Mouse (Mus musculus) neural tube, embryonic 13.5 days (tissue): ENCODE results near the gene Mbip. TPM values are rescaled to one million over a fixed set of nuclear protein-coding genes. Genes with fewer than 3 reads are reported as not detected.

Experiments
- ATAC-seq: fragments of 200-750 bp; cut with Nextera tagmentation; 2 replicates; pipeline ENCODE4 v1.8.0; 2017; ENCODE audit warnings: low read depth, mild to moderate bottlenecking, moderate TSS enrichment, moderate library complexity
- H3K27ac ChIP-seq: fragments of 300-500 bp; sonication (generic); replicated peaks from 2 replicates; pipeline ENCODE4 v1.5.1; 2015; ENCODE audit warnings: moderate library complexity, mild to moderate bottlenecking, inconsistent platforms
- H3K27me3 ChIP-seq: fragments of 300-500 bp; sonication (generic); 2 replicates; pipeline ENCODE4 v1.6.1; 2015; ENCODE audit warnings: mild to moderate bottlenecking, inconsistent platforms
- H3K36me3 ChIP-seq: fragments of 300-500 bp; sonication (generic); 2 replicates; pipeline ENCODE4 v1.6.1; 2015; ENCODE audit warnings: mild to moderate bottlenecking, inconsistent platforms
- H3K4me1 ChIP-seq: fragments of 300-500 bp; sonication (generic); replicated peaks from 2 replicates; pipeline ENCODE4 v1.6.1; 2015; ENCODE audit warnings: inconsistent platforms
- H3K4me2 ChIP-seq: fragments of 300-500 bp; sonication (generic); 2 replicates; pipeline ENCODE4 v1.6.1; 2015; ENCODE audit warnings: inconsistent platforms, mild to moderate bottlenecking, moderate library complexity
- H3K4me3 ChIP-seq: fragments of 300-500 bp; sonication (generic); 2 replicates; pipeline ENCODE4 v1.5.1; 2015; ENCODE audit warnings: mild to moderate bottlenecking, inconsistent platforms
- H3K9ac ChIP-seq: fragments of 300-500 bp; sonication (generic); 2 replicates; pipeline ENCODE4 v1.6.1; 2015; ENCODE audit warnings: moderate library complexity, mild to moderate bottlenecking, inconsistent platforms
- H3K9me3 ChIP-seq: fragments of 300-500 bp; sonication (generic); 2 replicates; pipeline ENCODE4 v1.6.1; 2016; ENCODE audit warnings: inconsistent platforms
- WGBS: fragments of 180-500 bp; shearing (Covaris S2); methylation state at CpG from one replicate; pipeline ENCODE4 v1.1.7; 2015; 5-methylcytosine and 5-hydroxymethylcytosine counted together
- polyA plus RNA-seq: library from polyadenylated mRNA; unstranded; fragments of >200 nt; fragmentation: Nextera tagmentation; extraction: Ambion mirVana; gene quantifications from 2 replicates; pipeline ENCODE4 v1.2.1, GENCODE M21; 2015

Gene Mbip
- 50.6 and 51.6 TPM in 2 replicates for polyA plus RNA-seq

- Histone ChIP-seq H3K9me3 (no peaks in the 10 kb centered on the region), H3K27me3 (no peaks in the 10 kb centered on the region; the same call in 1 of the 2 replicates), H3K9ac (peak within 1 kb of the TSS; percentile 94), H3K27ac (peak within 1 kb of the TSS; percentile 87), H3K4me2 (peak within 1 kb of the TSS; percentile 67), H3K4me1 (peaks cover 11% of the 10 kb centered on the region), H3K36me3 (no peaks in the 10 kb centered on the region), H3K4me3 (peak within 1 kb of the TSS; percentile 89)
- under 1% methylated on average over 37 of the region's 37 CpGs for WGBS
- peak; percentile 100 for ATAC-seq
Measured at GRCm38 (mm10) chr12:56345367-56346089, at the start of gene Mbip. Mbip (minus strand) TSS chr12:56345894.

- H3K4me1 ChIP-seq = peaks cover 20% of the 10 kb centered on the region
- H3K36me3 ChIP-seq = no peaks in the 10 kb centered on the region
- H3K9ac ChIP-seq = no peak overlapping the region
- H3K27me3 ChIP-seq = no peaks in the 10 kb centered on the region
- H3K4me2 ChIP-seq = peak overlapping the region; percentile 20
- H3K27ac ChIP-seq = no peak overlapping the region; the same call in 1 of the 2 replicates
- H3K9me3 ChIP-seq = no peaks in the 10 kb centered on the region
- no peak overlapping the region for H3K4me3 ChIP-seq
- ATAC-seq = peak; percentile 50
- WGBS = 36% methylated on average over 7 of the region's 7 CpGs
Measured at GRCm38 (mm10) chr12:56387647-56388205, 42.0 kb upstream of the Mbip start.

- 0 out of 2 replicates have a peak overlapping the region, but pooled peaks have one; percentile 20 for H3K4me2 ChIP-seq
- H3K36me3 ChIP-seq = no peaks in the 10 kb centered on the region
- H3K27me3 ChIP-seq = no peaks in the 10 kb centered on the region
- no peaks in the 10 kb centered on the region for H3K9me3 ChIP-seq
- H3K4me3 ChIP-seq = no peak overlapping the region
- H3K4me1 ChIP-seq = peaks cover 20% of the 10 kb centered on the region
- no peak overlapping the region for H3K27ac ChIP-seq
- WGBS = 31% methylated on average over 5 of the region's 6 CpGs
- no peak overlapping the region for H3K9ac ChIP-seq
- no peak for ATAC-seq
Measured at GRCm38 (mm10) chr12:56386955-56387646, 41.4 kb upstream of the Mbip start.

- Histone ChIP-seq H3K4me2 (peak overlapping the region; percentile 67), H3K9ac (peak overlapping the region; percentile 94), H3K9me3 (no peaks in the 10 kb centered on the region), H3K27me3 (no peaks in the 10 kb centered on the region; the same call in 1 of the 2 replicates), H3K36me3 (0 out of 2 replicates have a peak, but pooled peaks cover 3% of the 10 kb centered on the region), H3K4me3 (peak overlapping the region; percentile 89), H3K27ac (no peak overlapping the region), H3K4me1 (peaks cover 11% of the 10 kb centered on the region)
- WGBS = 2% methylated on average over 5 of the region's 5 CpGs
- ATAC-seq = no peak
Measured at GRCm38 (mm10) chr12:56344771-56345314, 851 bp downstream of the Mbip start.

- ATAC-seq = no peak
- no peak overlapping the region for H3K4me3 ChIP-seq
Measured at GRCm38 (mm10) chr12:56339295-56340056, 6.2 kb downstream of the Mbip start.

GRCm38 (mm10) chr12:56333461-56333860 is 12.2 kb downstream of the Mbip start:
- ATAC-seq = no peak
- Histone ChIP-seq H3K4me2 (no peak overlapping the region), H3K27me3 (no peaks in the 10 kb centered on the region), H3K36me3 (peaks cover 70% of the 10 kb centered on the region), H3K9ac (no peak overlapping the region), H3K4me3 (no peak overlapping the region), H3K4me1 (no peaks in the 10 kb centered on the region), H3K27ac (no peak overlapping the region), H3K9me3 (no peaks in the 10 kb centered on the region)
- WGBS = 93% methylated on average over 2 of the region's 2 CpGs

More at GRCm38 (mm10) chr12:56339295-56340056, 6.2 kb downstream of the Mbip start:
- 78% methylated on average over 8 of the region's 8 CpGs for WGBS
- Histone ChIP-seq H3K4me1 (peaks cover 8% of the 10 kb centered on the region), H3K9me3 (no peaks in the 10 kb centered on the region), H3K4me2 (no peak overlapping the region), H3K9ac (no peak overlapping the region), H3K27me3 (no peaks in the 10 kb centered on the region), H3K36me3 (peaks cover 29% of the 10 kb centered on the region), H3K27ac (no peak overlapping the region)

GRCm38 (mm10) chr12:56332475-56332874 is 13.2 kb downstream of the Mbip start:
- no peaks in the 10 kb centered on the region for H3K4me1 ChIP-seq
- no peak overlapping the region for H3K27ac ChIP-seq
- no peaks in the 10 kb centered on the region for H3K9me3 ChIP-seq
- H3K9ac ChIP-seq = no peak overlapping the region
- ATAC-seq = no peak
- no peaks in the 10 kb centered on the region for H3K27me3 ChIP-seq
- H3K36me3 ChIP-seq = peaks cover 78% of the 10 kb centered on the region
- 92% methylated on average over 3 of the region's 3 CpGs for WGBS
- no peak overlapping the region for H3K4me3 ChIP-seq
- H3K4me2 ChIP-seq = no peak overlapping the region

GRCm38 (mm10) chr12:56327448-56327998 is 18.2 kb downstream of the Mbip start:
- Histone ChIP-seq H3K36me3 (peaks cover 61% of the 10 kb centered on the region), H3K4me3 (no peak overlapping the region), H3K9me3 (no peaks in the 10 kb centered on the region), H3K4me2 (no peak overlapping the region), H3K27me3 (no peaks in the 10 kb centered on the region), H3K9ac (no peak overlapping the region), H3K4me1 (no peaks in the 10 kb centered on the region), H3K27ac (no peak overlapping the region)
- 91% methylated on average over 6 of the region's 6 CpGs for WGBS
- ATAC-seq = no peak

GRCm38 (mm10) chr12:56325851-56326250 is 19.8 kb downstream of the Mbip start:
- H3K27me3 ChIP-seq = no peaks in the 10 kb centered on the region
- no peak overlapping the region for H3K27ac ChIP-seq
- H3K4me1 ChIP-seq = no peaks in the 10 kb centered on the region
- H3K9ac ChIP-seq = no peak overlapping the region
- 97% methylated on average over 1 of the region's 1 CpGs for WGBS
- no peaks in the 10 kb centered on the region for H3K9me3 ChIP-seq
- no peak overlapping the region for H3K4me2 ChIP-seq
- H3K36me3 ChIP-seq = peaks cover 51% of the 10 kb centered on the region
- no peak for ATAC-seq
- H3K4me3 ChIP-seq = no peak overlapping the region

GRCm38 (mm10) chr12:56318941-56319340 is 26.8 kb downstream of the Mbip start:
- Histone ChIP-seq H3K4me2 (no peak overlapping the region), H3K36me3 (no peaks in the 10 kb centered on the region), H3K9me3 (no peaks in the 10 kb centered on the region), H3K4me1 (no peaks in the 10 kb centered on the region), H3K27ac (no peak overlapping the region), H3K4me3 (no peak overlapping the region), H3K27me3 (no peaks in the 10 kb centered on the region), H3K9ac (no peak overlapping the region)
- WGBS = 91% methylated on average over 4 of the region's 4 CpGs
- no peak for ATAC-seq

- no peak overlapping the region for H3K4me3 ChIP-seq
- no peak overlapping the region for H3K27ac ChIP-seq
- no peaks in the 10 kb centered on the region for H3K9me3 ChIP-seq
- H3K9ac ChIP-seq = no peak overlapping the region
- no peaks in the 10 kb centered on the region for H3K4me1 ChIP-seq
- H3K36me3 ChIP-seq = no peaks in the 10 kb centered on the region
- no peaks in the 10 kb centered on the region for H3K27me3 ChIP-seq
- H3K4me2 ChIP-seq = no peak overlapping the region
- ATAC-seq = peak; percentile 55; the same call in 1 of the 2 replicates
- WGBS = 58% methylated on average over 8 of the region's 8 CpGs
Measured at GRCm38 (mm10) chr12:56318059-56318458, 27.6 kb downstream of the Mbip start.
